Mouse (Mus musculus): ENCODE results near the gene Commd1.

The Commd1 gene

GRCm38 (mm10) chr11:22858441-22859300 lies 123.5 kb downstream of the Commd1 start:
- peak in 1 of 2 experiments; percentile 37 for DNase-seq

DNA sequence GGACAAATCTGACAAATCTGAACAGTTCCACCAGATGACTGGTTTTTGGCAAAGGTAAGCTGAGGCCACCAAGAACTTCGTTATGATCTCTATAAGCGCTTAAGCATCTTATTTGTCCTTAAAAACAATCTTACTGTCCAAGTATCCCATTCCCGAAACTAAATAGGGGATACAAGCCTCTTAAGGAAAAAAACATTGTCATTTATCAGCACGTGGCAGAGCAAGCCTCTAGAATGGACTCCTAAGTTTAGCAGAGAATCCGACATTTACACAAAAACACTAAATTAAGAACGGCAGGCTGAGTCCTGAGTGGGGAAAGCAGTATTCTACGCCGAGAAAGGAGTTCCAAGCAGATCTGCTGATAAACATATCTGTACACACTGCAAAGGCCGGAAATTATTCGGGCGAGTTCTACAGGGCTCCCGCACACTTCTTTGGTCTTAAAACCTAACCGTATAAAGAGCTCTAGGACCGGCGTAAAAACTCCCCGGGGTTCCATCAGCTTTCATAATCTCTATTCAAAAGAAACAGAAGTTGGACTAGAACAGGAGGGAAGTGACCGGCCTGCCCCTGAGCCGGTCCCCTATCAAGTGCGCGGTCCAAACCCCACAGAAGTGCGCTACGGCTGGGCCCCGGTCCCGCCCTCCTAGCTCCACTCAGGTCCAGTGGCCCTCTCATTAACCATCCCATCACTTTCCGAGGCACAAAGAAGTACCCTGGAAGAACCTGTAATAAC lies 124.3 kb downstream of the Commd1 start:
- DNase-seq, result peak; percentile 50 to 54

DNA sequence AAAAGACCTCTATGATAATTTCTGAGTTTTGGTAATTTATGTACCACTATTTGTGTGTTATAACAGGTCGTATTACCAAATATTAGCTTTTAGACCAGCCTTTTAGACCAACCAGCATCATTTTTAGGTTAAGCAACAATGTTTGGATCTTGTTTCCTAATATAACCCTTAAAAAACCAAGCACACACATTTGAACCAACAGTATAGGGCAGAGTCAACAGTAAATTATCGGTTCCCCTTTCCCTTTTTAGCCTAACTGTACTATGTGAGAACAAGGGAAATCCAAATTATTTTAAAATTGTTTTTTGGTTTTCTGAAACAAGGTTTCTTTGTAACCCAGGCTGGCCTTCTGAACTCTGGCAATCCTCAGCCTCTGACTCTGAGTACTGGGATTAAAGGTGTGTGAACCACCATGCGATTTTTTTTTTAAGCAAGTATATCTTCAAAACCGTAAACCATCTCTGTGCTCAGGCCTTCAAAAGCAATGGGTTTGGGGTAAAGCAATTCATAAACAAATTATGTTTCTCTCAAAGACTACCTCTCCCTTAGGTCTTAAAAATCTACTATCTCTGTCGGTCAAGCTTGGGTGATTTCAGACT lies 125.0 kb downstream of the Commd1 start:
- DNase-seq, result no peak

GRCm38 (mm10) chr11:22856371-22856965 lies 125.7 kb downstream of the Commd1 start:
- DNase-seq, result no peak

DNA sequence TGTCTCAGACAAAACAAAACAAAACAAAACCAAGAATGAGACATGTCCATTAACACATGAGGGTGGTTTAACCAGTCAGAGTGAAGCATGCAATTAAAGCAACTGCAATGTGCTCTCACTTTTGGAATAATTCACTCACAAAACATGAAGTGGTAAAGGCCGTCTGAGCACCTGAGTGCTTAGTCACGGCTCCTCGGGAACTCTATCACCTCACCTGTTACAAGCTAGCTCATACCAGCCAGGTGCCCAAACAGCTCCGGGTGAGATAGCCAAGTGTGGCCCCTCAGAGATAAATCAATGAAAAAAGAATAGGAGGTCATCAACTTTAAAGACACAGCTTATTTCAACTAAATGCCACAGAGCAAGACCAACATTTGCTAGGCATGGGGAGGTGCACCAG lies 127.6 kb downstream of the Commd1 start:
- DNase-seq, result no peak

DNA sequence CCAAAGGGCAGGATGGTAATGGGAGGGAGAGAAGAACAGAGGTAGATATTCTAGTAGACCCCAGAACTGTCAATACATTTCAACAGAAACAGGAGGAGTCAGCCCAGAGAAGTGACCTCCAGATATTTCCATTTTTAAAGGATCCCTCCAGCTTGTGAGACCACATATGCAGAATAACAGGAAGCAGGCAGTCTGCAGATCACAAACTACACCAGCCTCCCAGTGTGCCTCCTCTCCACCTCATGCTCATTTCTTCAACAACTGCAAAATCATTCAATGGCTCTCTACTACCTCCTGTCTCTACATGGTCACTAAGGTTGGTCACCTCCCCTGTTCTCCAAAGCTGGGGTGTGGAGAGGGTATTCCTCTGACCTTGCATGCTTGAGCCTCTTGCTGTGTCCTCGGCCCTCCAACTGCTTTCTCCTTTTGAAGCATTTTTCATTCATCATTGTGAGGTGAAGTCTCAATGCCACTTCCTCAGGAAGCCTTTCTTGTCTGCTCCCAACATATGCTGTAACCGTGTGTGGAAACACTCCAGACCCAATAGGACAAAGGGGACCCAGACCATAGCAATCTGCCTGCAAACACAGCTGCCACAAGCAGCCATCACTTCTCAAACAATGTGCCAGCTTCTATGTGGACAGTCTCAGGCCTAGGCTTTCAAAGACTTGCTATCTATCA lies 128.6 kb downstream of the Commd1 start:
- no peak for DNase-seq

DNA sequence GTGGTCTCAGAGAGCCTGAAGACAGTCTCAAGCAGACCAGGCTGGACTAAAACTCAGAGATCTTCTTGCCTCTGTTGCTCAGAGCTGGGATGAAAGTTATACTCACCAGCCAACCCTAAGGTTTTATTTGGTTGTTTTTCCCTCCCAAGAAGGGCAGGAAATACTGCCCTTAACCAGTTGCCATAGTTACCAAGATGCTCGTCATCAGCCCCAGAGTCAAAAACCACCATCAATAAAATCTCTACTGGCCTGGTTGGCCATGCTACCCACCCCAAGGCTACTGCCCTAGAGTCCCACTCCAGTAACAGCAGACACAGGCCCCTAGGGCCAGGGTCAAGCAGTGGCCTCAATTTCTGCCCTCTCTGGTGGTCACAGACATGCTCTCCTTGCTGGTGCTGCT lies 129.7 kb downstream of the Commd1 start:
- no peak for DNase-seq

GRCm38 (mm10) chr11:22851416-22851815 lies 130.8 kb downstream of the Commd1 start:
- DNase-seq, result peak in 1 of 2 experiments; percentile 50

GRCm38 (mm10) chr11:22850077-22850476 lies 132.1 kb downstream of the Commd1 start:
- DNase-seq, result no peak

DNA sequence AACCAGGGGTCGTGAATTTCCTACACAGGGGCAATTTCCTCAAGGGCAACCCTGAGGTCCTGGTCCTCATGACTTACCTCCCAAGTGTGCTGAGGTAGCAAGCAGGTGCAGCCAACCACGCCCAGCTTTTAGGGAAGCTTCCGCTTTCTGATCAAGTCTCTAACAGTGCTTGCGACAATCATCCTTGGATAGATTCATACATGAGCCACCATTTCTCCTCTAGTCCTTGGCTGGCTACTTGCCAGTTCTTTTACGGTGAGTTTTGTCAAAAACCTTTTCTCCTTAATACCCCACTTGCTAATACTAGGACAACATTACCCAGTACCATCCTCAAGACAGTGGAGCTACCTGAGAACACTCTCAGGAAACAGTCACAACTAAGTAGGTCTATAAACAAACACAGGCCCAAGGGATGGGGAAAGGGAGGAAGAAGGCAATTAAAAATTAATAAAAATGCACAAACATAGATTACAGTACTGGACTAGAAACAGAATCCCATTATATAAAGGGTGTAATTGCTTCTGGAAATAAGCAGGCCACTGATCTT lies 133.5 kb downstream of the Commd1 start:
- no peak for DNase-seq

DNA sequence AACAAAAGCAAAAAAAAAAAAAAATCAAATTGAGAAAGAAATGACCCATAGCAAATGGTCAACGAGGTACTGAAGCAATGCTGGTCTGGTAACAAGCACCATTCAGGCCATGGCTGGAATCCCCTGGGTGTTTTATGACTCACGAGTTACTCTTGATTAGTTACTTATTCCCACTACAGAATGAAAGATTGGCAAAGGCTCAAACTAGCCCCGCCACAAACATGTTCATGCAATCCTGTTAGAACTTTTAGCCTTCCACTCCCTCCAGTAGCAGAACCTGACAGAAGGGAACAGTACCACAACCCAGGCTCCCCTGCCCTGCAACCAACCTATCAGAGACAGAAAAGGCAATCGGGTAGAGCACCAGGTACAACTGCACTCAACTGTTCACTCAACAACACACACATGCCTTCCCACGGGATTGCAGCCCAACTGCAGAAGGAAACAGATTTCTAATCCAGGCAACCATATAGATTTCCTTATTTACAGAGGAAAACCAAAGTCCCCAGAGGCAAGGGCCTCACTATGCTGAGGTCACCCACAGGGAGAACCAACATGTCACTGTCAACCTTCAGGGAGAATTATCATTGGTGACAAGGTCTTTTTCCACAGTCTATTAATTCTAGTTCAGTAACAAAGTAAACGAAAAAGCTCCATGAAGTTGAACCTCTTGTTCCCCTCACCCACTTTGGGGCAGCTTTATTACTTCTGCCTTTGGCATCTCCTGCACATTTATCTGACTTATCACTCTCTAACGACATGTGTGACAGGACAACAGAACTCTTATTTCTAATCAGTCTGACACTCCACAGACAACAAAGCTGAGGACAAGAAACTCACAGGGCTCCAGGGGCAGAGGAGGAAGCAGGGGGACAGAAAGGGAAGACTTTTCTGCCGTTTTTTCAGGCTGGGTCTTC lies 134.2 kb downstream of the Commd1 start:
- DNase-seq, result peak; percentile 46 to 77

- DNase-seq, result no peak
These were observed 135.0 kb downstream of the Commd1 start for GRCm38 (mm10) chr11:22846960-22847731.
